Mouse (Mus musculus): ENCODE measurements around the gene C3.

- TF ChIP-seq GATA1 (IDR thresholded peaks at IDR 0.05; ENCODE audit: borderline replicate concordance, low read length) (no peak), FLI1 (IDR thresholded peaks at IDR 0.05; ENCODE audit: low read length) (no peak)
Measured at GRCm38 (mm10) chr17:57261796-57262195, 33.9 kb upstream of the C3 start.

Data from megakaryocyte, embryonic 14.5 days (primary cell).